Mouse (Mus musculus) embryonic facial prominence, embryonic 11.5 days (tissue): ENCODE data around the gene Morn3. TPM values are rescaled to one million over a fixed set of nuclear protein-coding genes. Genes with fewer than 3 reads are reported as not detected.

Experiments used
- ATAC-seq: fragments of 200-750 bp; cut with Nextera tagmentation; replicated peaks from 2 replicates; pipeline ENCODE4 v1.8.0; 2017; ENCODE audit warnings: low read depth; ENCODE audit not compliant: insufficient number of reproducible peaks, low FRiP score, low TSS enrichment
- DNase-seq: peaks from one replicate; pipeline ENCODE4 v3.0.0-alpha.2; 2015; ENCODE audit warnings: low spot score
- H3K27ac ChIP-seq: fragments of 300-500 bp; sonication (generic); replicated peaks from 2 replicates; pipeline ENCODE4 v1.5.1; 2014; ENCODE audit warnings: mild to moderate bottlenecking, low read depth, low read length, control low read depth
- H3K27me3 ChIP-seq: fragments of 300-500 bp; sonication (generic); 2 replicates; pipeline ENCODE4 v1.6.1; 2014; ENCODE audit warnings: mild to moderate bottlenecking, low read length, moderate library complexity, mixed read lengths; ENCODE audit not compliant: control insufficient read depth, insufficient read depth
- H3K36me3 ChIP-seq: fragments of 300-500 bp; sonication (generic); replicated peaks from 2 replicates; pipeline ENCODE4 v1.6.1; 2014; ENCODE audit warnings: low read depth, mild to moderate bottlenecking, low read length, moderate library complexity, mixed read lengths; ENCODE audit not compliant: control insufficient read depth, insufficient read depth
- H3K4me1 ChIP-seq: fragments of 300-500 bp; sonication (generic); 2 replicates; pipeline ENCODE4 v1.6.1; 2014; ENCODE audit warnings: low read length, mixed read lengths; ENCODE audit not compliant: control insufficient read depth, insufficient read depth
- H3K4me2 ChIP-seq: fragments of 300-500 bp; sonication (generic); 2 replicates; pipeline ENCODE4 v1.6.1; 2014; ENCODE audit warnings: low read depth, mild to moderate bottlenecking, control low read depth, low read length, moderate library complexity
- H3K4me3 ChIP-seq: fragments of 300-500 bp; sonication (generic); 2 replicates; pipeline ENCODE4 v1.5.1; 2014; ENCODE audit warnings: low read depth, low read length, control low read depth
- H3K9ac ChIP-seq: fragments of 300-500 bp; sonication (generic); replicated peaks from 2 replicates; pipeline ENCODE4 v1.6.1; 2014; ENCODE audit warnings: mild to moderate bottlenecking, control low read depth, low read length
- H3K9me3 ChIP-seq: fragments of 300-500 bp; sonication (generic); replicated peaks from 2 replicates; pipeline ENCODE4 v1.6.1; 2016; ENCODE audit warnings: mild to moderate bottlenecking, low read length, inconsistent platforms, mixed read lengths; ENCODE audit not compliant: control insufficient read depth
- WGBS: fragments of 180-500 bp; shearing (Covaris S2); extraction: QIAGEN DNeasy Blood & Tissue Kit; methylation state at CpG from one replicate; pipeline ENCODE4 v1.1.7; 2014; 5-methylcytosine and 5-hydroxymethylcytosine counted together
- polyA plus RNA-seq: library from polyadenylated mRNA; unstranded; fragments of >200 nt; fragmentation: Nextera tagmentation; extraction: Ambion mirVana; gene quantifications from 2 replicates; pipeline ENCODE4 v1.2.1, GENCODE M21; 2014

Gene Morn3
- polyA plus RNA-seq, 1 experiment from 2014 or later = 0.91 TPM

- peaks cover 19% of the 10 kb centered on the region for H3K4me1 ChIP-seq
- H3K27me3 ChIP-seq = no peaks in the 10 kb centered on the region
- peak overlapping the region; percentile 14 for H3K9ac ChIP-seq
- no peaks in the 10 kb centered on the region for H3K9me3 ChIP-seq
- H3K27ac ChIP-seq = no peak overlapping the region
- H3K4me2 ChIP-seq = no peak overlapping the region
- DNase-seq (no peak), ATAC-seq (no peak)
- H3K36me3 ChIP-seq = no peaks in the 10 kb centered on the region
- WGBS = 26% methylated on average over 5 of the region's 5 CpGs
- H3K4me3 ChIP-seq = no peak overlapping the region
Measured at GRCm38 (mm10) chr5:122991350-122992004, 55.3 kb downstream of the Morn3 start.

GRCm38 (mm10) chr5:122990411-122991160, 56.2 kb downstream of the Morn3 start:
- Histone ChIP-seq H3K4me1 (peaks cover 19% of the 10 kb centered on the region), H3K9me3 (no peaks in the 10 kb centered on the region), H3K27me3 (no peaks in the 10 kb centered on the region), H3K9ac (peak overlapping the region; percentile 59), H3K27ac (no peak overlapping the region), H3K4me3 (peak overlapping the region; percentile 51; the same call in 1 of the 2 replicates), H3K4me2 (peak overlapping the region; percentile 97), H3K36me3 (no peaks in the 10 kb centered on the region)
- 11% methylated on average over 16 of the region's 16 CpGs for WGBS
- no peak for ATAC-seq
- DNase-seq = no peak

DNA sequence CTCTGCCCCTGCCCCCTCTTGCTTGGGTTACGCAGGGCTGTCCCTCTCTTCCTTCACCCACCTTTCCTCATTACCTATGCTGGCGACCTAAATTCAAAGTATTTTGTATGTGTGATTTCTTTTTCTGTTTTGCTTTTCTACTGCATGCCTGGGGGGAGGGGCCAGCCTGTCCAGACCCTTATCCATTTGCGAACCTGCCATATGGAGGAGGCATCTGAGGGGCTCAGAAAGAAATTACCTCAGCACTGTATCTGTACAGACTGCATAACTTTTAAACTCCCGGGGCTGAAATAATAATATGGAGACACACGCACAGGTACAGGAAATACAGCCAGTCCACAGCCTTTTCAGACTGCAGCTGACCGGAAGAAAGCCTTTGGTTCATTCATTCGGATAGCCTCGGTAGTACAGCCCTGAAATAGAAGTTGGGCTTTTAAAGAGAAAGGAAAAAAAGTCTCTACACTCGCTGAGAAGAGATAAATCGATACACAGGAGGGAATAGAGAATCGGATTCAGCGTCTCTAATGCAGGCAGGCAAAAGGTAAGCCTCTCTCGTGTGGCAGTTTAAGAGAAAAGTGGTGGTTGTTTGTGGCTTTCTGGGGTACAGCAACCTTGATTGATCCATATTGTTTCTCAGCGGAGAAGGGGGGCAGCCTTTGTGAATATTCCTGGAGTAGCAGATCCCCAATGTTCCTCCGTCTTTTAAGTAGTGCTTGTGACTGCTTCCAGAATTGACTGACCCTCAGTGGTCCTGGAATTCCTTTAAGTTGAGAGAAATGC, 57.1 kb downstream of the Morn3 start, which contains the start of gene Kdm2b:
Gene Kdm2b (minus strand): TSS at position 273 of the 780 bp plus-strand sequence.
- Histone ChIP-seq H3K27ac (peak within 1 kb of the TSS; percentile 63), H3K27me3 (no peaks in the 10 kb centered on the region), H3K9ac (peak within 1 kb of the TSS; percentile 59), H3K4me2 (peak within 1 kb of the TSS; percentile 97), H3K4me1 (peaks cover 17% of the 10 kb centered on the region), H3K9me3 (no peaks in the 10 kb centered on the region), H3K4me3 (peak within 1 kb of the TSS; percentile 51), H3K36me3 (no peaks in the 10 kb centered on the region)
- 1% methylated on average over 15 of the region's 15 CpGs for WGBS
- ATAC-seq = peak; percentile 46; the same call in 1 of the 2 replicates
- DNase-seq = peak; percentile 55

DNA sequence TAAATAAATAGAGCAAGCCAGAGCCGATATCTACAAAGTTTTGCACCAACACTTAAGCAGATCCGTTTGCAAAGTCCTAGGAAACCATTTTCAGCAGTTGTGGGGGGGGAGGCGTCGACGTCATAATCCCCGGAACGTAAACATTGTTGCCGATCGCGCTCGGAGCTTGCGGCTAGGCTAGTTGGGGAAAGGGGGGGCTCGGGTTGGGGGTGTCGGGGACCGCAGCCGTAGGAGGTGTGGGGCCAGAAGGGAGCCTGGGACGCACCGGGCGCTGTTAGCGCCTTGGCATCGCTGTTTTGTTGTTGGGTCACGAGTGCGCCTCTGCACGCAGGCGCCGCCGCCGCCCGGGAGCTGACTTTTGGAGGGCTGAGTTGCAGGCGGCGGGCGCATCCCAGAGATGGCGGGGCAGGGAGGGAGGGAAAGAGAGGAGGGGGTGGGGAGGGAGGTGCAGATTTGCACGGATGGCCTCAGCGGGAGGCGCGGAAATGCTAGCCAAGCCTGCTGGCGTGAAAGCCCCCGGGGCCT, 57.8 kb downstream of the Morn3 start:
- DNase-seq (peak; percentile 81), ATAC-seq (peak; percentile 49)
- Histone ChIP-seq H3K27me3 (no peaks in the 10 kb centered on the region), H3K36me3 (no peaks in the 10 kb centered on the region), H3K9ac (peak overlapping the region; percentile 59), H3K4me2 (peak overlapping the region; percentile 97), H3K4me1 (peaks cover 15% of the 10 kb centered on the region), H3K27ac (peak overlapping the region; percentile 63), H3K9me3 (no peaks in the 10 kb centered on the region), H3K4me3 (peak overlapping the region; percentile 51)
- WGBS = under 1% methylated on average over 37 of the region's 39 CpGs

- ATAC-seq = no peak
- peak overlapping the region; percentile 57 for H3K27ac ChIP-seq
- H3K4me3 ChIP-seq = peak overlapping the region; percentile 51
- no peaks in the 10 kb centered on the region for H3K36me3 ChIP-seq
- WGBS = 0% methylated on average over 35 of the region's 41 CpGs
- peak overlapping the region; percentile 97 for H3K4me2 ChIP-seq
- H3K9me3 ChIP-seq = no peaks in the 10 kb centered on the region
- peaks cover 15% of the 10 kb centered on the region for H3K4me1 ChIP-seq
- H3K9ac ChIP-seq = peak overlapping the region; percentile 83
- H3K27me3 ChIP-seq = no peaks in the 10 kb centered on the region
- peak; percentile 69 for DNase-seq
Measured at GRCm38 (mm10) chr5:122988021-122988751, 58.6 kb downstream of the Morn3 start.

DNA sequence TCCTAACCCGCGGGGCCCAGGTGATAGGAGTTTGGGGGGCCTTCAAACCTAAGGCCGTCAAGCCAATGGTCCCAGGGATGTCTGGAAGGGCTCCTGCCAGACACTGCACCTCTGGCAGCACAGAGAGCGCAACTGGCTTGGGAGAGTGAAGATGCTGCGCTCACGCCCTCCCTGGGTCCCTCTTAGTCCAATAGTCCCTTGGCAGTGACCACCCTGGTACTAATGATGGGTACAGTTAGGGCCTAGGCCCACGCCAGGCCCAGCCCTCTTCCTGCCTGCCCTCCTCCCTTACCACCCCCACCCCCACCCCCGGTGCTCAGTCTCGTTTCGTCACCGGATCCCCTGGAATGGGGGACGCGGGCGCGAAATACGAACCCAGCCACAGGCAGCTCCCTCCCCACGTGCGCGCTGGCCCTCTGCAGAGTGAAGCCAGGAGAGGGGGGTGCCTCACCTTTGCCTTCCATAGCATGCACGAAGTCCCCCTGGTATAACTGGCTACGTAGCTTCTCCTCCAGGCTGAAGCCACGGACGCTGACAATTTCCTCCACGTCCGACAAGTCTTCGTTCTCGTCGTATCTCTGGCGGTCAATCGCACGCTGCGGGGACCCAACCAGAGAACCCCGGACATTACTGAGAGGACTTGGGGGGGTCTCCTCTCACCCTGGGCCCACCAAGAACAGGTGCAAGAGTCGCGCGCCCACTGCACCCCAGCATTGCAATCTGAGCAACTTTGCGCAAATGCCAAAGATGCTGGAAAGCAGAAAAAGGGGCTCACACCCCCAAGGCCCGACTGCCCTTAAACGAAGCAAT, 59.4 kb downstream of the Morn3 start:
- H3K9me3 ChIP-seq = no peaks in the 10 kb centered on the region
- no peak; the same call in 1 of the 2 replicates for ATAC-seq
- under 1% methylated on average over 39 of the region's 39 CpGs for WGBS
- peak overlapping the region; percentile 97 for H3K4me2 ChIP-seq
- H3K27me3 ChIP-seq = no peaks in the 10 kb centered on the region
- peak overlapping the region; percentile 83 for H3K9ac ChIP-seq
- H3K36me3 ChIP-seq = no peaks in the 10 kb centered on the region
- H3K27ac ChIP-seq = peak overlapping the region; percentile 57; the same call in 1 of the 2 replicates
- DNase-seq = peak; percentile 62
- H3K4me1 ChIP-seq = peaks cover 15% of the 10 kb centered on the region
- peak overlapping the region; percentile 51 for H3K4me3 ChIP-seq

GRCm38 (mm10) chr5:122986091-122986493, 60.7 kb downstream of the Morn3 start:
- 29% methylated on average over 8 of the region's 8 CpGs for WGBS
- no peaks in the 10 kb centered on the region for H3K9me3 ChIP-seq
- peaks cover 11% of the 10 kb centered on the region for H3K4me1 ChIP-seq
- no peak for ATAC-seq
- no peak overlapping the region for H3K27ac ChIP-seq
- no peak for DNase-seq
- no peak overlapping the region for H3K9ac ChIP-seq
- no peak overlapping the region for H3K4me3 ChIP-seq
- no peak overlapping the region for H3K4me2 ChIP-seq
- H3K36me3 ChIP-seq = no peaks in the 10 kb centered on the region
- no peaks in the 10 kb centered on the region for H3K27me3 ChIP-seq
